Mouse (Mus musculus): ENCODE measurements around the gene Gnl2. TPM values are rescaled to one million over a fixed set of nuclear protein-coding genes. Genes with fewer than 3 reads are reported as not detected.

Gene Gnl2
- polyA plus RNA-seq (2015; fragmentation: Nextera tagmentation; extraction: Ambion mirVana), result 55.1 and 67.1 TPM in 2 replicates

DNA sequence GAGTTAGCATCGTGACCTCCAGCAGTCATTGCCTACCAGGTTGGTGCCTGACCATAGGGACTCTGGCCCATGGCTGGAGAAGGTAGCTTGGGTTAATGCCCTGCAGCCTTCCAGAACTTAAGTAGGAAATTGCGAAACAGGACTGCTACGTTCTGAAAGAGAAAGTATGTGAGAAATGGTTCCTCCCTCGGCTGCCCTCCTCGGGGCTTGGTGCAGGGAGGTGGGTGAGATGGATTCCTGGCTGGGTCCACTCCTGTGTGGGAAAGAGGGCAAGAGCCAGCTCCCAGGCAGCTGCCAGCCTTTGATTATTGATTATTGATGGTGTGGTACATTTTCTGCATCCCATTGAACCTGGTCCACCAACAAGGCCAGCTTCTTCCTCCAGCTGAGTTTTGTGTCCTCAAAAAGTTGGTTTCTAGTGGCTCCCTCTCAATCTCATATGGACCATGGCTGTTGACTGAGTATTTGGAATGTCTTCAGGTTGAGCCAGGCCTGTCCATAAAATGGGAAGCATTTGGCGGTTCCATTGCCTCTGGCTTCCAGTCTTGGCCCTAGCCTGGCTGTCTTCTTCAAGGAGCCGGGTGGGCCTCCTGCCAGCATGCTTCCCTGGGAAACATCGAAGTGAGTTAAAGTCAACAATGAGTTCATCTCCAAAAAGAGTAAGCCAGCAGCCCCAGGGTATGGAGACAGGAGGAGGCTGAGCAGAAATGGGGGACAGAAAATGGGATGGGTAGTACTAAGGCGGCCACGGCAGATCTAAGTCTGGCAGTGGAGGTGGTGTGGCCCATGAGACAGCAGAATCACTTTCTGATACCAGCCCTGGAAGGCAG is at the start of gene Gnl2:
Gene Gnl2 (plus strand): TSS at position 780 of the 830 bp plus-strand sequence.

DNA sequence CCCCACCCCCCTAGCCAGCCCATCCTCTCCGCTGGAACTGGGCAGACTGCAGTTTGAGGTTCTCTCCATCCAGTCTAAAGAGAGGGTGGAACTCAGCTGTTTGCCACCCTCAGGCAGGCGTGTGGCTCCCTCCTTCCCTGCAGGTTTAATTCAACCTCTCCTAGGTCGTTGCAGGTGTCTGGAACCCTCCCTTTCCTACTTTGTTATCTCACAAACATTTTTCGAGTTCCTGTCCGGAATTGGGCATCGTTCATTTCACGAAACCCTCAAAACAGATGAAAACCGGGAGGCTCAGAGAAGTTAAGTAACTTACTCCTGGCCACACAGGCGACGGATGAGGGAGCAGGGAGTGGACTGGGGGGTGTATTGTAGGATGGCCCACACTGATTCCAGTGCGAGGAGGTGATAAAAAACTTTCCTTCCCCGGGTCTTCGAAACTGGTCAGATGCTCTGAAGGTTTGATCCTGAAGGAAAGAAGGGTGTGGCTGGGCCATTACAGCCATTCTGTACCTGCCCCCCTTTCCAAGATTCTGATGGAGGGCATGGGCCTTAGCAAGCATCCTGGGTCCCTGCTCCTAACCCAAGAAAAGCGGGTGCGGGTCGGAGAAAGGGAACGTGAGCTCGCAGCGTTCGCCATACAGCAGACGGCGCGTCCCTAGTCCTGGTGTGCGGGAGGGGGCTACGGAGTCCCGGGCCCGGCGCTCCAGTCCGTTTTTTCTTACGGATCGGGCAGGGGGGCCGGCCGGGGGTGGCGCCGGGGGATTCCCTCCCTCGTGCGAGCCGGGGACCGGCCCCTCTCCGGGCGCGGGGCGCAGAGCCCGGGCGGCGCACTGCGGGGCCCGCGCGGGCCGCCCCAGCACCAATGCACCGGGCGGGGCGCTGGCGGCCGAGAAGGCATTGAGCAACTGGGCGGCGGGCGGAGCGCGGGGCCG is 30.4 kb upstream of the Gnl2 start, which contains the start of gene Rspo1:
Gene Rspo1 (plus strand): TSS at position 760 of the 932 bp plus-strand sequence.

DNA sequence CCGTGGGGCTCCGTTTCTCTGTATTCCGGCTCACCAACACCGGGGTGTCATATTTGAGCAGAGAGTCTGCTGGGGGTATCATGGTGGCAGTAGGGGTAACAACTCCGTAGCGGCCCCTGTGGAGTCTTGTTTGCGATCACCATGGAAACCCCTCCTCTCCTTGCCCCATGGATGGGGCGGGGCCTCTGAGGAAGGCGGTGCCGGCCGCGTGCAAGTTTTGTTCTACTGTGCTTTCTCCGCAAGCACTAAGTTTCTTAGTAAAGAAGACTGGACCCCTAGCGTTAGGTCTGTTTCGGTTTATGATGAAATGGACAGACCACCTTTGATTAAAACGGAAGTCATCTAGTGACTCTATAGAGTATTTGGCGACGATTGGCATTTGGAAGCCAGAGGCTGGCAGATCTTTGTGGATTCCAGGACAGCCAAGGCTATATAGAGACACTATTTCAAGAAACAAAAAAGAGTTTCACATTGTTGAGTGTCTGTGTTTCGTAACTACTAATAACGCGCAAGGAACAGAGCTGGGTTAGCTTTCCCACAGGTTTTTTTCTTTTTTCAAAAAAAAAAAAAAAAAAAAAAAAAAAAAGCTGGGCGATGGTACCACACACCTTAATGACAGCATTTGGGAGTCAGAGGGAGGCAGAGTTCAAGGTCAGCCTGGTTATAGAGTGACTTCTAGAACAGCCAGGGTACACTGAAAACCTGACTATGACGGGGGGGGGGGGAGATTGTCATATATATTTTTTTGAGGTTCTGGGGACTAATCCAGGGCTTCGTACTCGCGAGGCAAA is 49.3 kb downstream of the Gnl2 start, which contains the start of gene Dnali1:
Gene Dnali1 (minus strand): TSS at position 187 of the 791 bp plus-strand sequence.

DNA sequence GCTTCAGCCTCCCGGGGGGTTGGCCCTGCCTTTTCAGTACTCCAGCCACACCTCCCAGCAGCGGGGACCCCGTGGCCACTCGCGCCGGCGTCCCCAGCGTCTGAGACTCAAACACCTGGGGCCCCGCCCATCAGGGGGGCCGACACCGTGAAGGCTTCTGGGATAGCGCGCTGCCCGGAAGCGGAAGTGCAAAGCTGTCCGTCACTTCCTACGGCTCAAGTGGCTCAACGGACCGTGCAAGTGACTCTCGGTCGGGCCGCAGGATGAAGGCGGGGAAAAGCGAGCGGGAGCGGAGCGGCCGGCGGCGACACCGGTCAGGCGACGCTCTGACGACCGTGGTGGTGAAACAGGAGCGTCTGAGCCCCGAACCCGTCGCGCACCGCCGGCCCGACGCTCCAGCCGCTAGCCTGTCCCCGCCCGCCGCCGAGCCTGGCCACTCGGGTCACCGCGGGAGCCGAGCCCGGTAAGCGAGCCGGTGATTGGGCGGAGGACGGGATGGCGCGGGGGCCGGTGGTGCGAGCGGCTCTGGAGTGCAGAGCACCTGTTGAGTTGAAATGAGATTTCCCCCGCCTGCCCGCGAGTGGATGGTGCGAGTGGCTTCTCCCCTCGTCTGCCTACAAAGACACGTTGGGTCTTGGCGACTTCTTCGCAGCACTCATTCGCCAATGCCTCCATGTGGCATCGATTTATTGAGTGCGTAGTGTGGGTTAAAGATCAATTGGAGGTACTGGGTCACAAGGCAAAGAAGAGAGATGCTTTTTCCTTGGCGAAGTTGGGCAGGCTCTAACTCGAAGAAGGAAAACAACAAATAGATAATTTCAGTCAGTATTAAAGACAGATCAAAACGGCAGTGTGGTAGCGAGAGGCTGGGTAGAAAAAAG is 50.3 kb downstream of the Gnl2 start, which contains the start of gene Snip1:
Gene Snip1 (plus strand): TSS at position 183 of the 881 bp plus-strand sequence.

DNA sequence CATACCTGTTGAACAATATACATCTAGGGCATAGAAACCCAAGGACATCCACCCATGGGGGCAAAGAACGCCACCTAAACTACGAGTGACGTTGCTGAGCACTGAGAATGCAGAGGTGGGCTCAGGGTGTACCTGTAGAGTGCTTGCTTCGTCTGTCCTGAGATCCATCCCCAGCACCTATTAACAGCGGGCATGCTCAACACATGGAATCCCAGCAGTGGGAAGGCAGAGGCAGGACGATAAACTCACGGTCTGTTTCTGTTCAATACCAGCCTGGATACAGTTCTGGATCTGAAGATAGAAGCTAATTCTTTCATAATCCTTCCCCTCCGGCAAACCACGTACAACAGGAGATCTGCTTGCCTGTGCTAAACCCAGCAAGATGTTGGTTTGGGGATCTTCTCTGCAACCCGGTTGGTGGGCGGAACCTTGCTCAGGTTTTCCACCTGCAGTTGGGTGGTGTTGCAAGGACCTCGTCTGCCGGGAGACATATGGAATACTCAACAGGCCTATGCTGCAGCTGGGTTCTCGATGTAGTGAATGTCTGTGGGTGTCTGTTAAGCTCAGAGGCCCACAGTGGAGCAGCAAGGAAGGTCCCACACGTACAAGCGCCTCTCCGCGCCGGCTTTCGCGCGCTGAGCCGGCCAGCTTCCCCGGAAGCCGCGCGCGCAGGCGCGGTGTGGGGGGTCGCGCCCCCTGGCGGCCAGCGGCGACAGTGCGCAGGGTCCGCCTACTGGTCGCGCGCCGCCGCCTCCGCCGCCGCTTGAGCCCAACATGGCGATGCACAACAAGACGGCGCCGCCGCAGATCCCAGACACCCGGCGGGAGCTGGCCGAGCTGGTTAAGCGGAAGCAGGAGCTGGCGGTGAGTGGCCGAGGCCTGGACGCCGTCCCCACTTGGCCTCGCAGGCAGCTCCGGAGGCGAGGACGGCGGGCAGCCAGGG is 68.3 kb downstream of the Gnl2 start, which contains the start of gene Meaf6:
Gene Meaf6 (plus strand): TSS at position 732 of the 943 bp plus-strand sequence.

Other genes starting within 250 kb of the Gnl2 start
- gene Mtf1, start 214.5 kb upstream of the Gnl2 start, polyA plus RNA-seq (2015; fragmentation: Nextera tagmentation; extraction: Ambion mirVana), result 13.1 and 13.8 TPM in 2 replicates
- gene Yrdc, start 165.9 kb upstream of the Gnl2 start, polyA plus RNA-seq (2015; fragmentation: Nextera tagmentation; extraction: Ambion mirVana), result 36.0 and 54.0 TPM in 2 replicates
- 131 and 184 TPM in 2 replicates for gene 1110065P20Rik, start 165.4 kb upstream of the Gnl2 start, polyA plus RNA-seq (2015; fragmentation: Nextera tagmentation; extraction: Ambion mirVana)
- gene Maneal, start 154.4 kb upstream of the Gnl2 start, polyA plus RNA-seq (2015; fragmentation: Nextera tagmentation; extraction: Ambion mirVana), result 2.0 and 2.7 TPM in 2 replicates
- gene Epha10, start 135.7 kb upstream of the Gnl2 start, polyA plus RNA-seq (2015; fragmentation: Nextera tagmentation; extraction: Ambion mirVana), result 2.4 and 2.8 TPM in 2 replicates
- gene 9930104L06Rik, start 79.5 kb upstream of the Gnl2 start, polyA plus RNA-seq (2015; fragmentation: Nextera tagmentation; extraction: Ambion mirVana), result 5.8 and 6.1 TPM in 2 replicates
- gene Cdca8, start 77.3 kb upstream of the Gnl2 start, polyA plus RNA-seq (2015; fragmentation: Nextera tagmentation; extraction: Ambion mirVana), result 22.9 and 31.7 TPM in 2 replicates
- gene Rspo1, start 30.2 kb upstream of the Gnl2 start, polyA plus RNA-seq (2015; fragmentation: Nextera tagmentation; extraction: Ambion mirVana), result 21.7 and 38.0 TPM in 2 replicates
- gene Dnali1, start 49.1 kb downstream of the Gnl2 start, polyA plus RNA-seq (2015; fragmentation: Nextera tagmentation; extraction: Ambion mirVana), result 0.09 TPM in 1 of 2 replicates, not detected in the other
- 17.9 and 20.8 TPM in 2 replicates for gene Snip1, start 50.1 kb downstream of the Gnl2 start, polyA plus RNA-seq (2015; fragmentation: Nextera tagmentation; extraction: Ambion mirVana)
- 40.7 and 46.9 TPM in 2 replicates for gene Meaf6, start 68.5 kb downstream of the Gnl2 start, polyA plus RNA-seq (2015; fragmentation: Nextera tagmentation; extraction: Ambion mirVana)
- gene Zc3h12a, start 111.3 kb downstream of the Gnl2 start, polyA plus RNA-seq (2015; fragmentation: Nextera tagmentation; extraction: Ambion mirVana), result 0.77 and 1.3 TPM in 2 replicates

All from adrenal gland, postnatal 0 days (tissue).